Mouse (Mus musculus) right cerebral cortex, adult 18-20 months (tissue): ENCODE results near the gene Xpo6.

Experiments used
- DNase-seq: peaks from one replicate; pipeline ENCODE4 v3.0.0; 2022; ENCODE audit warnings: mixed read lengths

The Xpo6 gene

DNA sequence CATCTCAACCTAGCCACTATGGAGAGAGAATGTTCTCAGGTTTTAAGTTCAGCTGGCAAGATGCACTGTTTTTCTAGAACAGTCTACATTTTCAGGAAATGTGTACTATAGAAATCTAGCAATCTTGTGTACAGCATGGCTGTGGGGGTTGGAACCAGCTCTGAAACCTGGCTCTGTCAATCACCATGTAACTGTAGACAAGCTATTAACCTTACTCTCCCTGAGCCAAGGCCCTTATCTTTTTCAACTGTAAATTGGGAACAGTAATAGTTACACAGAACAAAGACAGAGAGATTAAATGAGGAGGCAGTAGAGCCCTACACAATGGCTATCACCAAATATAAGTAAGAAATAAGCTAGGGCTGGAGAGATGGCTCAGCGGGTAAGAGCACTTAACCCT, 8.8 kb downstream of the Xpo6 start:
- no peak for DNase-seq

- DNase-seq: no peak
Measured at GRCm38 (mm10) chr7:126189517-126189916, 10.8 kb downstream of the Xpo6 start.

DNA sequence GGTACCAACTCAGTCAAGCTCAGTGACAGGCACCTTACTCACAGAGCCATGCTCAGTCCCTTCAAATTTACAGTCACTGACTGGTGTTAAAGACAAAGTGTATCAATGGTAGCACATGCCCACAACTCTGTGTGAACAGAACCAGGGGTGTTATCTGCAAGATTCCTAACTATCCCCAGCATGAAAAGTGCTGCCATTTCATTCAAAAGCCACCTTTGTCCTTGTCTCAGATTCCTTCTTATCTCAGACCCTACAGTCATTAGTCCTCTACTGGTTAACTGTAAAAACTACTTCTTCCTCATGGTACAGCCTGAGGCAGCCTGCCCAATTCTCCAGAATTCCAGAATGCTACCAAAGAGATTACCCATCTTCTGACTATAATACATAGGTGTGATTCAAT, 14.3 kb downstream of the Xpo6 start:
- DNase-seq: no peak

GRCm38 (mm10) chr7:126183583-126183982, 16.7 kb downstream of the Xpo6 start:
- no peak for DNase-seq

DNA sequence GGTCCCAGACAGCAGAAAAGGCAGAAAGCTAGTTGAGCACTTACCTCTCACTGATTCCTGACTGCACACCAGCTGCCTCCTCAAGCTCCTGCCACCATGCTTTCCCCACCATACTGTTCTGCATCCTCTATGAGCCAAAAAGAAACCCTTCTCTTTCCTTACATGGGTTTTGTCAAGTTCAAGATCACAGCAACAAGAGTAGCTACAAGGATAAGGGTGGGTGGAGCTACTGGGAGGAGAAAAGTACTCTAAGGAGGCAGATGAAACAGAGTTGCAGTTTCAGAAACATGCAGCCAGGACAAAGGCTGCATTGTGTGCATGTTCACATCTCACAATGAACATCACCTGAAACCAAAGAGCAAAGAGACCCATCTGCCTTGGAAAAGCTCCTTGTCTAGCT, 18.8 kb downstream of the Xpo6 start:
- no peak for DNase-seq

- DNase-seq: no peak
Measured at GRCm38 (mm10) chr7:126180956-126181355, 19.3 kb downstream of the Xpo6 start.

DNA sequence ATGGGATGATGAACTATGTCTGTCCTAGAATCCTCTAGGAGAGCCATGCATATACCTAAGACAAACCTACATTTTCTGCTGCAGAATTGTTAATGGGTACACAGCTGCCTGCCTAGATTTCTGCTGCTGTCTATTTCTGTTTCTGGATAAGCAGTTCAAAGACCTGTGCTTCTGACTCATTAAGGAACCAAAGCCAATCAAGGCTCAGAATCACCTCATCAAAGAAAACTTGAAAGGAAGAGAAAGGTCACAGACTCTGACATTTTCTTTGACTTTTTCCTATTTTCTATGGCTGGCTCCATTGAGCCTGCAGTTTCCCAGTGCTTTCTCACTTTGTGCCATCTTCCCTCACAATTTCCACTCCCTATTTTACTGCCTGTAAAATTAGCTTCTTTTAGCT, 21.5 kb downstream of the Xpo6 start:
- no peak for DNase-seq

- DNase-seq: no peak
Measured at GRCm38 (mm10) chr7:126175999-126176398, 24.3 kb downstream of the Xpo6 start.

- DNase-seq: peak; percentile 17
Measured at GRCm38 (mm10) chr7:126175456-126175855, 24.8 kb downstream of the Xpo6 start.

DNA sequence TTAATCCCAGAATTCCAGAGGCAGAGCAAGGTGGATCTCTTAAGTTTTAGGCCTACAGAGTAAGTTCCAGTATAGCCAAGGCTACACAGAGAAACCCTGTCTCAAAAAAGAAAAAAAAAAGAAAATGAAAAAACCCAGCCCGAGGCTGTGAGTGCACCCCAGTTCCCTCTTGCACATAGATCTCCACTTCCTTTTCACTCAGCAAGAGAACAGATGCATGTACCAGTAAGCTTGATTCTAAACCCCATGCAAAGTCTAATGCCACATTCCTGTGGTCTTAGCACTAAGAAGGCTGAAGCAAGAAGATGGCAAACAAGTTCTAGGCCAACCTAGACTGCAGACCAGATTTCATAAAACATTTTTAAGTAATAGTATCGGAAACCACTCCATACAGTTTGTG, 25.4 kb downstream of the Xpo6 start:
- no peak for DNase-seq

DNA sequence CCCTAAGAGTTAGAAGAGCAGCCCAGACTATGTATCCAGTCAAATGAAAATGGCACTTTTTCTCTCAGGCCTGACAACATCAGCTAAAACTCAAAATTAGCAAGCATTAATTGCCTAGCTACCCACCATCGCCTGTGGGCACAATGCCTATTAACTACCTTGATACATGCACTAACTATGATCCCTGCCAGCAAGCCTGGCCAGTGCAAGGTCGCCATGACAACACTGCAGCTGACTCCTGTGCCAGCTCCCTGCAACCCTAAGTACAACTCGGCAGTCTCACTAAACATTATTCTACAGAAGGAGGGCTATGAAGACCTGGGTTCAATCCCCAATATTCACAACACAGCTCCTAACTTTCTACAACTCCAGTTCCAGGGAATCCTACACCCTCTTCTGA, 28.3 kb downstream of the Xpo6 start:
- no peak for DNase-seq

GRCm38 (mm10) chr7:126168584-126168983, 31.7 kb downstream of the Xpo6 start:
- DNase-seq: no peak

- DNase-seq: no peak
Measured at GRCm38 (mm10) chr7:126167426-126167825, 32.9 kb downstream of the Xpo6 start.

DNA sequence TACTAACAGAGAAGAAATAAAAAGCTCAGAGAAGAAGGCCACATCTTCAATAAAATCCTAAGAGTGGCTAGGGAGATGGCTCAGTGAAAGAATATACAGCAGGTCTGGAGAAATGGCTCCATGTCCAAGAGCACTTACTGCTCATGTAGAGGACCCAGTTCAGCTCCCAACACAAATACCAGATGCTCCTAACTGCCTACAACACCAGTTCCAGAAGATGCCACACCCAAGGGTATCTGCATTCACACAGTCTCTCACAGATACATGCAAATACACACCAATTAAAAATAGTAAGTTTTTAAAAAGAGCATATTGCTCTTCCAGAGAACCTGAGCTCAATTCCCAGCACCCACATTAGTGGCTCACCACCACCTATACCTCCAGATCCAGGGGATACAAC, 33.7 kb downstream of the Xpo6 start:
- no peak for DNase-seq

- no peak for DNase-seq
Measured at GRCm38 (mm10) chr7:126158238-126158637, 42.1 kb downstream of the Xpo6 start.

- DNase-seq: no peak
Measured at GRCm38 (mm10) chr7:126155746-126156145, 44.6 kb downstream of the Xpo6 start.

DNA sequence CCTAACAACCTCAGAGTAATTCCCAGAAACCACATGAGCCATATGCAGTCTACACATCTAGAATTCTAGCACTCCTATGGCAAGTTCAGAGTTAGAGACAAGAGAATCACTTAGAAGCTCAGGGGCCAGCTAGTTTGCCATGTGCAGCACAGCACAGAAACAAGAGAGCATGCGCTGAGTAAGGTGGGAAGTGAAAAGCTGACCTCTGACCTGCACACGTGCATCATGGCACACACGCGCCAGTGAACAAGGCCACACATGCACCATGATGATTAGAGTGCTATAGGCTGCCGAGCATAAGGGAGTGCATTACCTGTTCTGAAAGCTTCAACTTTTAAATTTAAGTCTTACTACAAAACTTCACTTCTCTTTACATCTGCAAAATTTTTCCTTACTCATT, 45.6 kb downstream of the Xpo6 start:
- DNase-seq: no peak

DNA sequence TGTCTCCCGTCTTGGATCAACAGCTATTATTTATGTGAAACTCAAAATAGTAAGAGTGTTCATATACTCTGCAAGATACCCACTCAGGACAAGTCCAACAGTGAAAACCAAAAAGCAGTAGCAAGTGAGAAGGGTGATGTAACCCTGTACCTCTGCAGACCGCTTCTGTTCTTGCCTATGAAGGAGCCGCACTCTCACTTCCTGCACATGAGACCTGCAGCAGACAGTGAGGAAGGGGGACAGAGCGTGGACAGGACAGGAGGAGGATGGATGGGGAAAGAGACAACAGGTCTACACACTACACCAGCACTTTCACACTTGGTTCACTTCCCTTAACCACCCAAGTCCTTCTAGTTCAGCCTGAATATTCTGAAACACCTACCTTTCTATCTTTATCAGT, 48.0 kb downstream of the Xpo6 start:
- DNase-seq: no peak

GRCm38 (mm10) chr7:126146156-126146555, 54.1 kb downstream of the Xpo6 start:
- no peak for DNase-seq

- no peak for DNase-seq
Measured at GRCm38 (mm10) chr7:126144364-126144763, 55.9 kb downstream of the Xpo6 start.

DNA sequence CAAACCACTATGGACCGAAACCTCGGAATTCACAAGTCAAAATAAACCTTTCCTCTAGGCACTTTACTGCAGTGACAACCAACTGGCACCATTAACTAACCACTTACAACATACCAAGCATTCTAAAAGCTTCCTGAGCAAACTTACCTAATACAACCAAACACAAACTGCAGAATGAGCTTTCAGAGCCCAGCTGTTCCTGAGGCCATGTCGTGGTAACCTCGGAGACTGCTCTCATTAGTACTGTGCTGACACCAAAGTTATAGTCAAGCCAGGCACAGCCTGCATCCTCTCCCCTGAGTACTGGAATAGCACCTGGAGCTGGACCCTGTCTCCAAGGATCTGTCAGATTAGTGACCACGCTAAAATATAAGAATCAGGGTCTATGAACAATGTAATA, 62.5 kb downstream of the Xpo6 start:
- DNase-seq: no peak

GRCm38 (mm10) chr7:126135391-126135790, 64.9 kb downstream of the Xpo6 start:
- DNase-seq: no peak

- no peak for DNase-seq
Measured at GRCm38 (mm10) chr7:126134634-126135321, 65.5 kb downstream of the Xpo6 start.

DNA sequence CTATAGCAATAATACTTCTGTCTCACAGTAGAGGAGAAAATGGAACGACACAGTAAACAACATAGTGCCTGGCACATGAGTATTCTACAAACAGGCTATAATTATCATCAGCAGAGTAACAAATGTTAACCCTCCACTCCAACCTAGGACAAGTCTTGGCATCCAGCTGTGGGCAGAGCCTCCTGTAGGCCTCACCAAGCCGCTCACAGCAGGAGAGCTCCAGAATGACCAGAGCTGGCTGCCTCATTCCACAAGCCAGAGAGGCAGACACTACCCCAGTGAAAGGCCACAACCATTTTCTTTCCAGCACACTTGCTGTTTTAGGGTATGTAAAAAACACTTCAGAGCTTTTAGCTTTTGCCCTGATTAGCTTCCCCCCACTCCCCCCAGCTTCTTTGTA, 72.6 kb downstream of the Xpo6 start:
- no peak for DNase-seq

GRCm38 (mm10) chr7:126126502-126126901, 73.8 kb downstream of the Xpo6 start:
- DNase-seq: no peak

GRCm38 (mm10) chr7:126121533-126121932, 78.8 kb downstream of the Xpo6 start:
- DNase-seq: no peak
